Comparison of ENCODE assay signal across 8 mouse cellular contexts in genomic region chr10:80434233-80434592, GRCm38 (mm10). TPM values are rescaled to one million over a fixed set of nuclear protein-coding genes. Genes with fewer than 3 reads are reported as not detected.
A peak's percentile ranks its signal among the peaks of the same experiment; 100 is the strongest.
DNase-seq lines count a peak whose midpoint lies in the region; TF ChIP-seq lines count a peak whose summit lies in the region.

No protein-coding gene starts in this region.

- DNase-seq in heart, embryonic 10.5 days (ENCODE audit: low spot score) = no peak
- no peak for DNase-seq in heart, postnatal 14 days
- DNase-seq in CH12.LX (ENCODE audit: extremely low read depth) = no peak
- DNase-seq in hindbrain, embryonic 10.5 days (ENCODE audit: low spot score) = no peak
- DNase-seq in right cerebral cortex, postnatal 10 days (ENCODE audit: low spot score in 2 of 2) = no peak
- no peak for DNase-seq in frontal cortex, postnatal 14 days (ENCODE audit: low spot score in 2 of 2)
- no peak for DNase-seq in T-cell, adult 2 months (ENCODE audit: low spot score)

- H3K36me3 ChIP-seq in heart, embryonic 10.5 days = peaks cover 21% of the 10 kb centered on the region
- H3K36me3 ChIP-seq in CH12.LX (replicated peaks in 1 of 2; ENCODE audit: control insufficient read depth in 1 of 2, insufficient read depth in 1 of 2, low read length in 1 of 2) = peaks cover 9 to 17% of the 10 kb centered on the region in 2 experiments
- H3K36me3 ChIP-seq in hindbrain, embryonic 10.5 days = peaks cover 22% of the 10 kb centered on the region
- H3K36me3 ChIP-seq in macrophage (ENCODE audit: inconsistent target) = no peaks in the 10 kb centered on the region

- peak overlapping the region; percentile 98 for H3K27ac ChIP-seq in heart, embryonic 10.5 days
- H3K27ac ChIP-seq in CH12.LX (ENCODE audit: insufficient read depth, low read depth) (no peak overlapping the region), macrophage (peak overlapping the region; percentile 93)
- peak overlapping the region; percentile 100 for H3K27ac ChIP-seq in hindbrain, embryonic 10.5 days

- peak overlapping the region; percentile 47; the same call in 1 of the 2 replicates for H3K9ac ChIP-seq in CH12.LX (ENCODE audit: insufficient read depth, low read depth)

- H3K4me2 ChIP-seq in CH12.LX (ENCODE audit: insufficient read depth, low read depth, poor library complexity, severe bottlenecking) = no peak overlapping the region

- TF ChIP-seq RAD21 in CH12.LX (IDR thresholded peaks at IDR 0.05; ENCODE audit: low read depth, low read length) = peak; percentile 22

- TF ChIP-seq CTCF in CH12.LX (conservative IDR thresholded peaks at IDR 0.05 in 1 of 2, IDR thresholded peaks at IDR 0.05 in 1 of 2; ENCODE audit: low read depth in 2 of 2, low read length in 2 of 2) = peak in 1 of 2 experiments; percentile 54; a peak in 2 of 4 replicates

- H3K27me3 ChIP-seq in heart, embryonic 10.5 days (ENCODE audit: insufficient read depth, poor library complexity, severe bottlenecking) = peaks cover 8% of the 10 kb centered on the region; the same call in 1 of the 2 replicates
- H3K27me3 ChIP-seq in CH12.LX (replicated peaks) = no peaks in the 10 kb centered on the region
- H3K27me3 ChIP-seq in hindbrain, embryonic 10.5 days (ENCODE audit: insufficient read depth, poor library complexity, severe bottlenecking) = peaks cover 13% of the 10 kb centered on the region

- intact Hi-C loops in heart, postnatal 14 days (cut with DNase I) = loop anchor here (10.0 kb wide), 1 partner anchor 261 kb away; no protein-coding TSS in a partner anchor

- in situ Hi-C loops in CH12.LX (cut with MboI; ENCODE audit: low pct_ligation_motif_present, low pct_unique_long_range_greater_than_20kb, low sequenced_read_pairs) = loop anchor here (25.0 kb wide), 1 partner anchor 253 kb away; the partner anchor contains the start of gene Mknk2

- dilution Hi-C loops in CH12.LX (cut with MboI; ENCODE audit: extremely low pct_ligation_motif_present, extremely low pct_unique_long_range_greater_than_20kb, low sequenced_read_pairs) = no loop called here

- peaks cover 36% of the 10 kb centered on the region for H3K4me1 ChIP-seq in heart, embryonic 10.5 days
- peaks cover 24 to 51% of the 10 kb centered on the region in 2 experiments for H3K4me1 ChIP-seq in CH12.LX (ENCODE audit: control insufficient read depth in 1 of 2, insufficient read depth in 2 of 2)
- H3K4me1 ChIP-seq in hindbrain, embryonic 10.5 days (replicated peaks) = peaks cover 52% of the 10 kb centered on the region

- H3K4me3 ChIP-seq in heart, embryonic 10.5 days = peak overlapping the region; percentile 98
- H3K4me3 ChIP-seq in CH12.LX (replicated peaks in 1 of 3; ENCODE audit: low read depth in 2 of 3, low read length in 2 of 3, poor library complexity in 1 of 3) (peak overlapping the region in 2 of 3 experiments; percentile 32 to 55), macrophage (ENCODE audit: inconsistent target) (peak overlapping the region; percentile 35; the same call in 1 of the 2 replicates)
- peak overlapping the region; percentile 98 for H3K4me3 ChIP-seq in hindbrain, embryonic 10.5 days

- no peaks in the 10 kb centered on the region for H3K9me3 ChIP-seq in heart, embryonic 10.5 days
- no peaks in the 10 kb centered on the region for H3K9me3 ChIP-seq in CH12.LX (replicated peaks; ENCODE audit: low read length)
- H3K9me3 ChIP-seq in hindbrain, embryonic 10.5 days = no peaks in the 10 kb centered on the region

- peaks cover 35% of the 10 kb centered on the region for H3K79me2 ChIP-seq in CH12.LX (replicated peaks; ENCODE audit: control insufficient read depth, extremely low read depth, insufficient read depth, poor library complexity, severe bottlenecking)
- H3K79me2 ChIP-seq in macrophage (ENCODE audit: inconsistent target) = peaks cover 16% of the 10 kb centered on the region; the same call in 1 of the 2 replicates

- no peak; the same call in 1 of the 2 replicates for TF ChIP-seq POLR2A in CH12.LX (IDR thresholded peaks at IDR 0.05; ENCODE audit: low read depth, low read length)

- 14% methylated on average over 8 of the region's 8 CpGs for WGBS in heart, embryonic 10.5 days
- WGBS in hindbrain, embryonic 10.5 days = 14% methylated on average over 8 of the region's 8 CpGs
- WGBS in macrophage (ENCODE audit: missing documents) = 23% methylated on average over 8 of the region's 8 CpGs

- no peak for TF ChIP-seq EP300 in CH12.LX (IDR thresholded peaks at IDR 0.05; ENCODE audit: low read length)

TF ChIP-seq in CH12.LX, 34 proteins besides CTCF, POLR2A, EP300 and RAD21:
- TF ChIP-seq NELFE (IDR thresholded peaks at IDR 0.05; ENCODE audit: low read depth, low read length) (peak; percentile 41; the same call in 1 of the 2 replicates), NRF1 (IDR thresholded peaks at IDR 0.05; ENCODE audit: low read depth, low read length) (no peak), MEF2A (IDR thresholded peaks at IDR 0.05; ENCODE audit: borderline replicate concordance, low read depth, low read length) (0 out of 2 replicates have a peak, but pooled peaks have one; percentile 46), MAZ (IDR thresholded peaks at IDR 0.05; ENCODE audit: low read depth, low read length) (peak; percentile 71; the same call in 1 of the 2 replicates), ZNF384 (IDR thresholded peaks at IDR 0.05; ENCODE audit: low read depth, low read length) (no peak), SMC3 (IDR thresholded peaks at IDR 0.05; ENCODE audit: low read depth, low read length) (peak; percentile 53), BHLHE40 (IDR thresholded peaks at IDR 0.05; ENCODE audit: low read depth, low read length) (no peak)

RNA-seq across cellular contexts. Expression of gene Tcf3, which starts 0.8 kb away (rescaled TPM):
- polyA plus RNA-seq in heart, embryonic 10.5 days (2016; fragmentation: Nextera tagmentation; extraction: Ambion mirVana) = 80.6 and 140 TPM in 2 replicates
- total RNA-seq in heart, postnatal 14 days (2021) = 10 to 100 TPM; 31.7 to 32.5 TPM
- total RNA-seq in CH12.LX (2012; rRNA removed) = 179 and 207 TPM in 2 replicates
- 139 and 146 TPM in 2 replicates for total RNA-seq in CH12.LX (2014; rRNA removed)
- polyA plus RNA-seq in CH12.LX (2012; ENCODE audit: insufficient read length, low read depth) = 208 and 223 TPM in 2 replicates
- 191 and 198 TPM in 2 replicates for polyA plus RNA-seq in hindbrain, embryonic 10.5 days (2016; fragmentation: Nextera tagmentation; extraction: Ambion mirVana)
- 10 to 100 TPM in 25 of 26 experiments, 1 to 10 TPM in 1; 9.6 to 64.6 (median 34.5) TPM for total RNA-seq in macrophage (2018; cell fraction: chromatin; rRNA removed)
- total RNA-seq in macrophage (2018; cell fraction: cytosol; rRNA removed) = 10 to 100 TPM; 10.5 to 23.1 (median 17.3) TPM
- total RNA-seq in macrophage (2018; cell fraction: nucleus; rRNA removed) = 10 to 100 TPM in 23 of 26 experiments, 1 to 10 TPM in 3; 7.5 to 36.9 (median 16.6) TPM
- polyA plus RNA-seq in macrophage (2018) = 9.2 to 21.5 TPM (median 17.0 TPM) in 3 replicates

RNA-seq across cellular contexts. Expression of gene Uqcr11, which starts 27.6 kb away (rescaled TPM):
- 973 and 1,195 TPM in 2 replicates for polyA plus RNA-seq in heart, embryonic 10.5 days (2016; fragmentation: Nextera tagmentation; extraction: Ambion mirVana)
- 1,000 to 10,000 TPM; 1,852 to 1,908 TPM for total RNA-seq in heart, postnatal 14 days (2021)
- total RNA-seq in CH12.LX (2012; rRNA removed) = 466 and 529 TPM in 2 replicates
- 442 and 444 TPM in 2 replicates for total RNA-seq in CH12.LX (2014; rRNA removed)
- 206 and 248 TPM in 2 replicates for polyA plus RNA-seq in CH12.LX (2012; ENCODE audit: insufficient read length, low read depth)
- 648 and 654 TPM in 2 replicates for polyA plus RNA-seq in hindbrain, embryonic 10.5 days (2016; fragmentation: Nextera tagmentation; extraction: Ambion mirVana)
- 10 to 100 TPM in 12 of 26 experiments, 1 to 10 TPM in 12, not detected in 2; 3.4 to 53.9 (median 10.1) TPM for total RNA-seq in macrophage (2018; cell fraction: chromatin; rRNA removed)
- 100 to 1,000 TPM; 181 to 345 (median 248) TPM for total RNA-seq in macrophage (2018; cell fraction: cytosol; rRNA removed)
- total RNA-seq in macrophage (2018; cell fraction: nucleus; rRNA removed) = 10 to 100 TPM; 25.0 to 94.0 (median 45.4) TPM
- polyA plus RNA-seq in macrophage (2018) = 150 to 306 TPM (median 241 TPM) in 3 replicates

RNA-seq across cellular contexts. Expression of gene Mbd3, which starts 34.9 kb away (rescaled TPM):
- 237 and 315 TPM in 2 replicates for polyA plus RNA-seq in heart, embryonic 10.5 days (2016; fragmentation: Nextera tagmentation; extraction: Ambion mirVana)
- total RNA-seq in heart, postnatal 14 days (2021) = 10 to 100 TPM; 78.6 to 84.0 TPM
- total RNA-seq in CH12.LX (2012; rRNA removed) (61.9 and 67.0 TPM in 2 replicates), CH12.LX (2014; rRNA removed) (48.7 and 51.5 TPM in 2 replicates)
- polyA plus RNA-seq in CH12.LX (2012; ENCODE audit: insufficient read length, low read depth) (131 and 133 TPM in 2 replicates), macrophage (2018) (64.4 to 92.6 TPM (median 64.4 TPM) in 3 replicates)
- 341 and 365 TPM in 2 replicates for polyA plus RNA-seq in hindbrain, embryonic 10.5 days (2016; fragmentation: Nextera tagmentation; extraction: Ambion mirVana)
- 10 to 100 TPM in 17 of 26 experiments, 1 to 10 TPM in 9; 4.9 to 39.3 (median 13.4) TPM for total RNA-seq in macrophage (2018; cell fraction: chromatin; rRNA removed)
- 10 to 100 TPM; 41.5 to 73.7 (median 54.5) TPM for total RNA-seq in macrophage (2018; cell fraction: cytosol; rRNA removed)
- total RNA-seq in macrophage (2018; cell fraction: nucleus; rRNA removed) = 10 to 100 TPM; 11.4 to 41.4 (median 19.3) TPM

RNA-seq across cellular contexts. Expression of gene Mex3d, which starts 46.8 kb away (rescaled TPM):
- 2.1 and 5.0 TPM in 2 replicates for polyA plus RNA-seq in heart, embryonic 10.5 days (2016; fragmentation: Nextera tagmentation; extraction: Ambion mirVana)
- 10 to 100 TPM; 11.8 to 12.2 TPM for total RNA-seq in heart, postnatal 14 days (2021)
- total RNA-seq in CH12.LX (2012; rRNA removed) = 8.4 and 8.5 TPM in 2 replicates
- 4.9 and 6.6 TPM in 2 replicates for total RNA-seq in CH12.LX (2014; rRNA removed)
- 4.7 and 5.9 TPM in 2 replicates for polyA plus RNA-seq in CH12.LX (2012; ENCODE audit: insufficient read length, low read depth)
- polyA plus RNA-seq in hindbrain, embryonic 10.5 days (2016; fragmentation: Nextera tagmentation; extraction: Ambion mirVana) = 7.2 and 8.8 TPM in 2 replicates
- total RNA-seq in macrophage (2018; cell fraction: chromatin; rRNA removed) = 1 to 10 TPM in 18 of 26 experiments, under 1 TPM in 8; 0.28 to 5.7 (median 1.7) TPM
- 10 to 100 TPM in 1 of 26 experiments, 1 to 10 TPM in 25; 3.0 to 10.2 (median 5.6) TPM for total RNA-seq in macrophage (2018; cell fraction: cytosol; rRNA removed)
- 1 to 10 TPM; 2.6 to 8.0 (median 4.8) TPM for total RNA-seq in macrophage (2018; cell fraction: nucleus; rRNA removed)
- polyA plus RNA-seq in macrophage (2018) = 4.1 to 6.2 TPM (median 6.0 TPM) in 3 replicates

Comparison
In these comparisons a context has a peak if more than half of its experiments do, and no peak if none do; other contexts are left out.
1. H3K4me3 ChIP-seq: peak in every context shown above with its lines; median percentile 98 in heart, embryonic 10.5 days; 98 in hindbrain, embryonic 10.5 days; 44 in CH12.LX; 35 in macrophage.